Mouse (Mus musculus): ENCODE measurements at regions not wholly inside any gene's neighbourhood (a gene's known extent, or its start where the extent isn't known, plus 50 kb on each side); places are given as distances from the start of the nearest gene placed in this dataset.

DNA sequence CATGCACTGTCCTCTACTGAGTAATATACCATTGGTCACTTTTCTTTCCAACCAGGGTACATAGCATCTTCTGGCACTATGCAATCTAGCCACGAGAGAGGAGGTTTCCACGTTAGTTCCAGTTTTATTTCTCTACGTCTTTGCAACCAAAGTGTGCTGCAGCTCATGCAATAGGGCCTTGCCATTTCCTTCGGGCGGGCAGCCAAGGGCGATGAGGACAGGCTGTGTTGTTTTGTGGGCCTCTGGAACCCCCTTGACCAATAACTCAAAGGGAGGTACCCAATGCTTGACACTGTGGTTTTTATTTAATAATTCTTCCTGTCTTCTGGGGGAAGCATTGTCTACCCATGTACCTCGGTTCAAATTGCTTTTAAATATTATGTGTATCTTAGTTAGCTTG, 139.0 kb downstream of the Csl start:
- ATAC-seq (ENCODE audit: poor library complexity, severe bottlenecking) = no peak

DNA sequence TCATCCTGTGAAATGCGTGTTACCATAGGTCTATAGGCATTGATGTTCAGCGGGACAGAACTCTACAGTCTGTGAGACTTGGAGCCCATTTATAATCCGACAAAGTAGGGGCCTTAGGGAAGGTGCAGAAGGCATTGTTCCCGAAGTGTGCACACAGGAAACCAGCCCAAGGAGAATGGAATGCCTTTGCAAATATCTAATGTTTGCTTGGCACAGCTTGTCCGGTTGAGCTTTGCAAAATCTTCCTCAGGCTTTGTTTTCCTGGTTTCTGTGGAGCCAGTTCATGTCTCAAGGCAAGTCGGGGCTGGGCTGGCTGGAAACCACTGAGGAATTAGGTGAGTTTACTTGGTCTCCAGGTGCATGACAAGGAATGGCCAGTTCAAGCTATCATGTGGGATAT, 132.1 kb downstream of the Csl start:
- no peak for ATAC-seq (ENCODE audit: poor library complexity, severe bottlenecking)

DNA sequence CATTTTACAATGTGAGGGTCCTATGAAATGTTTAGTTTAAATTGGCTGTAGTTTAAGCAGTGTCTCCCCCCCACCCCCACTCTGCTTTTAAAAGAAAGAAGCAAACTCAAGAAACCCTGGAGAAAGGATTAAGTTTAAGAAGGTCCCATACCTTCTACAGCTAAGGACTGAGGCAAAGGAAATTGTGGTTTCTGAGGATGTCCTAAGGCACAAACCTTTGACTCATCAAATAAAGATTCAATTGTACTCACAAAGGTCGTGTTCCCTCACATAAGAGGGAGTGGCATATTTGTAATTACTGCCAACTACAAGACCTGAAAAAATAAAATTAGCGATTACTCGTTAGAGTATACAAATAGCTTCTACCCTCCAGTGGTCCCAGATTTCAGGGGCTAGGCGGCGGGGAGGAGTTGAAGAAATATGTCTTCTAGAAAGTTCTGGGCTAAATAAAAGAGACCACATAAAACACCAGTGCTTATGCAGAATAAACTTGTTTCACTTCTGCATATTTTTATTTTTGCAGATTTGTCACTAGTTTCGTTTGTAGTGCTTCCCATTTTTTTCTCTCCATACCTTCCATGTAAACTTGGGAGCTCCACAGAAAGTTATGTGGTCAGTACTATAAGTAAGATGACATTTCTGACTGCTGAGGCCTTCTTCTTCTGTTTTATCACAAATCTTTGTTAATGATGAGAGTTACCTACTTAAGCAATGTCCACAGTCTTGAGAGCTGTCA, 127.0 kb downstream of the Csl start:
- peak; percentile 90 for ATAC-seq (ENCODE audit: poor library complexity, severe bottlenecking)

DNA sequence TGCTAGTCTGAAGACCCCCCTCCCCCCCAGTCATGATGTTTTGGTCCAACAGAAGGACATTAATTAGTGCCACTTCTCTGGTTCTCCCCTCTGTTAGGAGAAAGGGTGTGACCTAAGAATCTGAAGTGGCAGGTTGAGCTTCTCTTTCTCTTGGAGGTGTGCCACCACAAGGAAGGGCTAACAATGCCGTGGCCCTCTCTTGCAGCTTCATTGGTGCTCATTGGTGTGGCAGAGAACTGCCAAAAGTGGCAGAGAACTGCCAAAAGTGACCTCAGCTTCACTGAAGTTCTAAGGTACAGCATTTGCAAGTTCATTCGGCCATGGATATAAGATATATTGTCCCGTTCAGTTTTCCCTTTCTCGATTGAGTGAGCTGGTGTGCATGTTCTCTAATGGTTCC, 123.7 kb downstream of the Csl start:
- ATAC-seq (ENCODE audit: poor library complexity, severe bottlenecking) = no peak

DNA sequence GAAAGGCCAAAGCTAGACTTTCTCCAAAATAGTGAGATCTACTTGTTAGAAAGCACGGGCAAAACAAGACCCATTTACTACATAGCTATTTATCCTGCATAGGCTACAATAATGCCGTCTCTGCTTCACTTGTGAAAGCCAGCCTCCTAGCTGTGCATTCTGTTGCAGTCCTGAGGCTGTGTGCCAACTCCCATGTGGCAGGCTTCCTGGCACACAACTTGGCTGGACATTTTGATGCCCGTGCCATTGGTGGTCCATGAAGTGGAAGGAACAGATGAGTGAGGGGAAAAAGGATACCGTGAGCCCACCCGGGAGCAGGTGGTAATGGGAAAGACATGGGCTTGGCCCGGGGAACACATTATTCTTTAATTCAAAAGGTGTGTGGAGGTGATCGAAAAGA, 120.4 kb downstream of the Csl start:
- ATAC-seq (ENCODE audit: poor library complexity, severe bottlenecking) = no peak

DNA sequence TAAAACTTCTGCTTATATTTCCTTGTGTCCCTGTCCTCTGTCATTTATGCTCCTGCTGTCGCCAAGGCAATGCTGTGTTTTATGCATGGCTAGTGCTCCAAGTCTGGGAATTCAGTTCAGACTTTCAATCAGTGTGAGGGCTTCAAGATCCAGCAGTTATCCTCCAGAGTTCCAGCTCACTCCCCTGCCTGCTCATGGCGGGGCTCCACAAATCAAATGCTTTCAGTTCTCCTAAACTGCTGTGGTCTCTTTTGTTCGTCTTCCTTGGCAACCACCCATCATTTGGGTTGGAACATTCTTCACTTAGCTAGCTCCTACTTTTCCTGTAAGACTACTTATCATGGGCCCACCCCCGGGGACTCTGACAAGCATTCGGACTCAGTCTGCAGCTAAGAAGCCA, 120.0 kb downstream of the Csl start:
- no peak for ATAC-seq (ENCODE audit: poor library complexity, severe bottlenecking)

DNA sequence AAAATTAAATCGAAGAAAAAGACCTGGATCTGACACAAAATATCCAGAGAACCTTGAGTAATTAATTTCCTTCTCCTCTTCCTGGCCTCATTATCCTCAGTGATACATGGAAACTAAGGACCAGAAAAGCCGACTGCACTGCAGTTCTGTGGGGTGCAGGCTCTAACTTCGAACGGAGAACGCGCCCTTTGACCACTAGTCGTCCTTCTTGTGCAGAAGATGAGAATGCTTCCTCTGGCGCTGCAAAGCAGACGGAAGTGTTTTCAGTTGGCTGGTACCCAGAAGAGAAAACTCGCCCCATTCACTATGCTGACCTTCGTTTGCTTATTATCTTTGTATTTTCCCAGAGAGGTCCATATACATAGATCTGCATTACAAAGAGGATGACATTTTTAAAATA, 117.7 kb downstream of the Csl start:
- ATAC-seq (ENCODE audit: poor library complexity, severe bottlenecking) = peak; percentile 74

DNA sequence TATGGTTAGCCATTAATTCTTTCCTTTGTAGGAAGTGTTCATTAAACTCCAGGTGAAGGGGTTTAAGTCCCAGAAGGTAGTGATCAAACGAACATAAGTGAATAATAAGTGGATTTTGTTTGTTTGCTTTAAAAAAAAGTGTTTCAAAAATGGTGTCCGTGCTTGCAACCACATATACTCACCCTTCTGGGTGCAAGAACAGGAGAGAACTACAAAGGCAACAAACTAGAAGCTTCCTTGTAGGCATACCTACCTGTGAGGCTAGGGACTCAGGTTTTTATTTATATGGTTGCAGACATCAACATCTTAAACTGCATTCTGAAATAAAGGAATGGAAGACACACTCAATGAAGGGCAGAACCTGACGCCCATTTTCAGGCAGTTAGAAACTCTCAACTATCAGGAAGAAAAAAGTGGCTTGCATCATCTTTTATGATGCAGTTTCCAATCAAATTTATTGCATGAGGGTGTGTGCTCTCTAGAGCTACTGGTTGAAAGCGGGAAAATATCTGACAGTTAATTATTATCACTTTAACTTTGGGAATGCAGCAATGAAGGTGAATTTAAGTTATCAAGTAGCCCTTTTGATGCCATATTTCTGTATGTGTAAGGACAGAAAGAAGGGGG, 117.1 kb downstream of the Csl start:
- no peak for ATAC-seq (ENCODE audit: poor library complexity, severe bottlenecking)

DNA sequence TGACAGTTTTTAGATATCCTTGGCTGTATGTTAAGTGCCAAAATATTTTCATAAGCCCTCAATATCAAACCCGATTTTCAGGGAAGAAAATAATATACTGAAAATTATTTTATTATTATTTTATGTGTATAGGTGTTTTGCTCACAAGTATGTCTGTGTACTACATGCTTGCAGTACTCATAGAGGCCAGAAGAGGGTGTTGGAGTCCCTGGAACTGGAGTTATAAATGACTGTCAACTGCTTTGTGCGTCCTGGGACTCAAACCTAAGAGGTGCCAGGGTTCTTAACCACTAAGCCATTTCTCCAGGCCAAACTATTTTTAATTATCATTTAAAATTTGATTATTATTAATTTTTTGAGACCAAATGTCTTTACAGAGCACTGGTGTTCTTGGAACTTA, 114.5 kb downstream of the Csl start:
- no peak for ATAC-seq (ENCODE audit: poor library complexity, severe bottlenecking)

DNA sequence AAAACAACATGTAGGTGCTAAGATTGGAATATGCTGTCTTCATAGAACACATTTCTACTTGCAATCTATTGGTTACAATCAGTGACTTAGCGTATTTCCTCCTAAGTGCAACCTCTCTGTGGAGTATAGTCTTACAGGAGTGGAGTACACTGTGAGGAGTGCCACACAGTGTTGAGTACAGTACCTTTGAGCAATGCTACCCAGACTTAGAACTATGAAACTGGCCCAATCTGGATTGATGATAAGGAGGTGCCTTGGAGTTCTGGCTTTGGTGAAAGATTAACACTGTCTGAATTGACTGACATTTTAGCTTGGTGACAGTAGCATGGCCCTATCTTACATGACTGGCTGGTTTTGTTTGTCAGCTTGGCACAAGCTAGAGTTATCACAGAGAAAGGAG, 107.4 kb downstream of the Csl start:
- ATAC-seq (ENCODE audit: poor library complexity, severe bottlenecking) = no peak

DNA sequence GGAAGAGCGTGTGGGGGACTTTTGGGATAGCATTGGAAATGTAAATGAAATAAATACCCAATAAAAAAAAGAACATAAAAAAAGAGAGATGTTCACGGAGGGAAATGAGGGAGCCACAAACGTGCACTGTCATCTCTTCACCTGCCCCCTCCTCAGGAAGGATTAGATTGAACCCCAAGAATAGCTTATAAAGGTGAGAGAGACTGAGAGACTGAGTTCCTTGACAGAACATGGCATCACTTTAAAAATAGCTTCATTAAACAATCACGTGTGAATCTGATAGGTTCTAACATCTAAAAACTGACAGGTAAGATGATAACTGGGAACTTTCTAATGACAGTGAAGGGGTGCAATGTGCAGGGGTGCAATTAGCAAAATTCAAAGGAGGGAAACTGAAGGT, 105.2 kb downstream of the Csl start:
- ATAC-seq (ENCODE audit: poor library complexity, severe bottlenecking) = no peak

DNA sequence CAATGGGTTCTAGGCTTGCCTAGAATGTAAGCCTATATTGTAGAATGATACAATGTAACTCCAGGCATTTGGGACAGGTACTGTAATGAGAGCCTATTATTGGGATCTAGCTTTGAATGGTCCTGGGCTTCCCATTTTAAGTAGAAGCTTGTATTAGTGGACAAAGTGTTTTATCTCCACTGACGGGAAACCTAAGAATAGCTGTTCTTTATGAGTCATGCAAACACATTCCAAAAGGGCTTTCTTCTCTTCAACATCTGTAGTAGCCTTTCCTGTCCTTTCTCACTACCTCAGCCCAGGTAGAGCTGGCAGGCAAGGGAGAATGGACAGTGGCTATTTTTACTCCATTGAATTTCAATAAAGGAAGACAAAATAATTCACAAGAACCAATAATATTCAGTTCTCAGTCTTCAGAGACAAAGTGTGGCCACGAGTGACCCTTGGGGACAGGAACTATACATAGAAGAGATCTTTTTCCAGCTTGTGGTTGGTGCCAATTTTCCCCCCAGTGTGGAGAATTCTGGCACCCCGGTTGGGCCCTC, 82.8 kb downstream of the Csl start:
- no peak for ATAC-seq (ENCODE audit: poor library complexity, severe bottlenecking)

DNA sequence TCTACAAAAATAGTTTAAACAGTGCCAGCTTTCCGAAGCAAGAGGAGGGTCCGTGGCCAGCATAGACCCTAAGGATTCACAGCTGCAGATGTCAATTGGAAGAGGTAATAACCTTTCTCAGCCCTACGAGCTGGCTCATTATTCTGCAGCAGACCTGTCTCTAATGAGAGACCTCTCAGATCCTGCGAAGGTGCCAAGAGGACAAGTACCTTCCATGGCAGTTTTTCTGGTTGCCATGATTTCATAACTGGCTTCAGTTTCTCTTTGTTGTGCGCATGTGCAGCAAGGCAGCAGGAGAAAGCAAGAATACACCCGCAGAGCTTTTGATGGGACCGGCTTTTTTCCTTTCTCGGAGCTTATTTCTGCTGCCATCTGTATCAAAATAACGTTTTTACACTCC, 81.4 kb downstream of the Csl start:
- no peak for ATAC-seq (ENCODE audit: poor library complexity, severe bottlenecking)

DNA sequence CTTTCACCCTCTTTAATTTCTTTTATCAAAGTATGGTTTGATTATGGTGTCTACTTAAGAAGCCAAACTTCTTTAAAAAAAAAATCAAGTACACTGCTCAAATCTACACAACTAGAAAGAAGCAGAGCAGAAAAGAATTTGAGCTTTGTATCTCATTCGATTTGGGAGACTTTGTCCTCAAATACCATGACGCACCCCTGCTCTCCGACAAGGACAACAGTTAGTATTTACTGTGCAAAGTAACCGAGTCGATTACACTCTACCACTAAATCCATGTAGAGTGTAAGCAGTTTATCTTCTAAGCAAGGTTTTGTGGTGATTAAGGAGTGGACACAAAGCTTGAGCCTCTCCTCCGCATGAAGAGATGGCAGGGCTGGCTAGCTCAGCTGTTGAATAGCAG, 79.6 kb downstream of the Csl start:
- no peak for ATAC-seq (ENCODE audit: poor library complexity, severe bottlenecking)

DNA sequence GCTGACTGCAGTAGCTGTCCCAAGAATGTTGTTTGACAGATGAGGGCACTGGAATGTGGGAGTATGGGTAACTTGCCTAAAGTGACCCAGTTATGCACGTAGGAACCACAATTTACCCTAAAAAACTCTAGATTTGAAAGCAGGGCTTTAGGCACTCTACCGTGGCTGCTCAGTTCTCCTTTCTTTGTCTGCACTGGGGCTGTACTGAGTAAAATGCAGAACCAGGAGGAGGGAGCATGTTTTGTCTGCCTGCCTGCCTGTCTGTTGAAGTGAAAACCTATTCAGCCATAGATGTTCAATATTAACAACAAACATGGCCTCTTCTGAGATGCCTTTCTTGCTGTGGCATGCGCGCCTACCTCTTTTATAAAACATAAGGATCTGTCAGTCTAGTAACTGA, 77.5 kb downstream of the Csl start:
- no peak for ATAC-seq (ENCODE audit: poor library complexity, severe bottlenecking)

DNA sequence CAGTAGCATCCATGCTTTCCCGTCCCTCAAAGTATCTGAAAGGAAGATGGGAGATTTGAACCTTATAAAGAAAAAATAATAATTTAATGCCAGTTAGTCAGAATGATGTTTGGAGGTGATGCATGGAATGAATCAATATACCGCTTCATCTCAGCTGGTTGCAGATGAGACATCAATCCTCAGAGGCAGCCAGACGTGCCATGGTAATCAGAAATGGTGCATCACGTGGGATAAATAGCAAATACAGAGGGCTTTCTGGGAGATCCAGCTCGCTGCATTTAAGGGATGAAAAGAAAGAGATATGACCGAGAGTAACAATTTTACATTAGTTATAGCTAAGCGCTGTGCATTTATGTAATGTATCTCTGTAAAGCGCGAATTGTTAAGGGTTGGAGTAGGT, 77.1 kb downstream of the Csl start:
- no peak for ATAC-seq (ENCODE audit: poor library complexity, severe bottlenecking)

DNA sequence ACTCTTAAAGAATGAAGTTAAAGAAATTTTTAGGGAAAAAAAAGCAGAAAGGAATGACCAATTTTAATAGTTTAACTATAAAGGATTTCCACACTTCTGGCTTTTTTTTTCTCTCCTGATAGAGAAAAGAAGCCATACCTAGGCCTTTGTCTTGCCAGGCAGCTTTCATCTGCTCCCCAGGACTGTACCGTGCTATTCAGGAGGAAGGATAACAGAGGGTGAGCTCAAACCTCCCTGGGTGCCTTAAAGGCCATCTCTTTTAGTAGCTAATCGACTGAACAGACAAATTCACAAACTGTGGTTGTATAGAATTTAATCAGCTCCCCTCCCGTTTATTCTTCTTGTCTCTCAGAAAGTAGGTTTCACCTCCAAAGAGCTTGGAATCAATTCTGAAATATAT, 76.1 kb downstream of the Csl start:
- no peak for ATAC-seq (ENCODE audit: poor library complexity, severe bottlenecking)

DNA sequence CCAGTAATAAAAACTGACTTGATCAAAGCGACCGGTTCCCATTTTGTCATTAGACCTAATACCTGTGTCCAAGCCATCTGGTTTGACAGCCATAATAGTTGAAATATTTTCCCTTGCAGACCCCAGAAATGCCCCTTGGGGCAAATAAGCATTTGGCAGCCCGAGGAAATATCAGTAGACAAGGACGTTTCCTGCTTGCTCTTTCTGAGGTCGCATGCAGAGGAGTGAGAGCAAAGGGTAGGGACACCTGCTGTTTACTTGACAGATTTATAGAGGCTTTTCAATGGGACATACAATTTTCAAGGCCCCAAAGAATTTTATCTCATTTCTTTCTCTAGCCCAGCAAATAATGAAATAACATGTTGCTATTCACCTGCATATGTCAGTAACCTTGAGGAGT, 73.5 kb downstream of the Csl start:
- no peak for ATAC-seq (ENCODE audit: poor library complexity, severe bottlenecking)

DNA sequence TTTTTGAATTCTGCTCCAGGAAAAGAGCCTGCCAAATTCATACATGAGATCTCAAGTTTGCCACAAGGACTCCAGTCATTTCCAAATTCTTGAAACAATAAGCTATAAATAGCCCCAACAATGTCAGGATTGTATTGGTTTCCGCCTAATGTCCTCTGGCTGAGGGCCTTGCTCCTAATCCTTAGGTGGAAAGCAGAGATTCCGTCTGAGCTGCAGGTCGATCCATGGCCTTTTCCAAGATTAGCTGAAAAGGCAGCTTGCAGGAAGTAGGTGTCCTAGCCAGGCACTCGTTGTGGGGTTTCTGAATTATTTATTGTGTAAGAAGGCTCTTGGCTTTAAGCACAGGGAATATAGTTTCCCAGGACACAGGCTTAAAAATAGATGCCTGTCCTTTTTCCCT, 72.4 kb downstream of the Csl start:
- no peak for ATAC-seq (ENCODE audit: poor library complexity, severe bottlenecking)

DNA sequence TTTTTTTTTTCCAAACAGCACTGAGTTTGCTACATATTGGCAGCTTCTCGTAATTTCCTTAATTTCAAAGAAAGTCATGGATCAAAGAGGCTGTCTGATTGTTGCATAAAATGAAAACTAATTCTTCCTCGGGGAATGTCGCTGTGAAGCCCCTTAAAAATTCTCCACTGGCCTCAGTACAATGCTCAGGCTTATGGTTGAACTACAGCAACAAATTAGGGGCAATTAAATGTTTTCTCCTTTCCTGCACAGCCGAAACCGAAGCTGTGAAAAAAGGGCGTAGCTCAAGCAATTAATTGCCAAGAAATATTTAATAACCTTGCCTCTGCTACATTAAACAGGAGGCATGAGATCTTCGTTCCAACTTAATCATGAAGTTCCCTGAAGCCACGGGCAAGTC, 61.8 kb downstream of the Csl start:
- ATAC-seq (ENCODE audit: poor library complexity, severe bottlenecking) = no peak

DNA sequence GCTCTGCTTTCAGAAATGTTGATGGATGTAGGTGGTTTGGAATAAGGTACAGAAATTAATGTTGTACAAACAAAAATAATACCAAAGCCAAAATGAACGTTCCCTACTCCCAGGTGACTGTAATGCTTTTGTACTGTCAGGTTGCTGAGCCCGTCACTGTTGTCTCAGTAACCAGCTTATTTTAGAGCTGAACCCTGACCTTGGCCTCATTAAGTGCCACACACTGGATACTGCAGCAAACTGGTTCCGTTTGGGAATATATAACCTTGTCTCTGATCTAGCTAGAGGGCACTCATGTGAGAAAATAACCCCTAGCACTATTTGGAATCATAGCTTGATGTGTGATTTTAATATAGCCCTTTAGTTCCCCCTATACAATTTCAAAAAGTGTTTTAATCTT, 60.0 kb downstream of the Csl start:
- no peak for ATAC-seq (ENCODE audit: poor library complexity, severe bottlenecking)

DNA sequence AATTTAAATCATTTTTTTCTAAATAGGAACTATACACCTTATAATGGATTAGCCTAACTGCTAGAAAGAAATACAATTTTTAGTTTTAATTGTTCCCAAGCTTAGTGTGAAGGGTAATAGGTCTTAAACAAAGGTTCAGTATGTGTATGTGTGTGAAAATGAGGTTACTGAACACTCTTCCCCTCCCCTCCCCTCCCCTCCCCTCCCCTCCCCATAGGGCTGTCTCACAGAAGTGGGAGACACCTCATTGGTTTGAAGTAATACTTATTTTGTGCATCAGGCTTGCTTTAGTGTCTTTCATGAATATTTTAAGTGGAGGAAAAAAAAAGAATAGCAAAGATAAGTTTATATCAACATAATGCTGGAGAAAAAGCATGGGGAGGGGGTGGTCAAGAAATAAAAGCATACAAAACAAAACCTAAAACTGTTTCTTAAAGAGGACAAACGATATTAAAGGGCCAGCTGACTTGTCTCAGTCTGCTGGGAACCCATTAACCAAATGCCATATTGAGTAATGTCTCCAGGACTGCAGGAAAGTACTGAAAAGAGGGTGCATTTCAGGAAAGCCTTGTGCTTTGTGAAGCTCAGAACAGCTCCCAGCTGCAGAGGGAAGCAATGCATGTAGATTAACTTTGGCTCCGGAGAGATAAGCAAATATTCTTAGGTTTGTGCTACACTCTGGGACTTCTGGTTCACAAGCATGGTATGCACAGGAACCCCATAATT, 59.2 kb downstream of the Csl start:
- no peak for ATAC-seq (ENCODE audit: poor library complexity, severe bottlenecking)

Measured in megakaryocyte, adult 5-6 weeks (primary cell).